Mouse (Mus musculus) forebrain, embryonic 16.5 days (tissue): Measurements from ENCODE around the gene Polg. TPM values are rescaled to one million over a fixed set of nuclear protein-coding genes. Genes with fewer than 3 reads are reported as not detected.

Experiments
- ATAC-seq: fragments of 200-750 bp; cut with Nextera tagmentation; 2 replicates; pipeline ENCODE4 v1.8.0; 2017; ENCODE audit warnings: mild to moderate bottlenecking, moderate library complexity
- H3K27ac ChIP-seq: fragments of 300-500 bp; sonication (generic); 2 replicates; pipeline ENCODE4 v1.5.1; 2014; ENCODE audit warnings: low read length, control low read depth
- H3K27me3 ChIP-seq: fragments of 300-500 bp; sonication (generic); replicated peaks from 2 replicates; pipeline ENCODE4 v1.6.1; 2014; ENCODE audit warnings: low read length; ENCODE audit not compliant: control insufficient read depth, insufficient read depth
- H3K36me3 ChIP-seq: fragments of 300-500 bp; sonication (generic); 2 replicates; pipeline ENCODE4 v1.6.1; 2014; ENCODE audit not compliant: control insufficient read depth, insufficient read depth
- H3K4me1 ChIP-seq: fragments of 300-500 bp; sonication (generic); replicated peaks from 2 replicates; pipeline ENCODE4 v1.6.1; 2014; ENCODE audit warnings: low read length; ENCODE audit not compliant: control insufficient read depth, insufficient read depth
- H3K4me2 ChIP-seq: fragments of 300-500 bp; sonication (generic); 2 replicates; pipeline ENCODE4 v1.6.1; 2014; ENCODE audit warnings: mild to moderate bottlenecking, low read length, control low read depth
- H3K4me3 ChIP-seq: fragments of 300-500 bp; sonication (generic); replicated peaks from 2 replicates; pipeline ENCODE4 v1.5.1; 2014; ENCODE audit warnings: mild to moderate bottlenecking, low read length, control low read depth
- H3K9ac ChIP-seq: fragments of 300-500 bp; sonication (generic); replicated peaks from 2 replicates; pipeline ENCODE4 v1.6.1; 2014; ENCODE audit warnings: low read depth, low read length, control low read depth
- H3K9me3 ChIP-seq: fragments of 300-500 bp; sonication (generic); 2 replicates; pipeline ENCODE4 v1.6.1; 2016; ENCODE audit warnings: low read length; ENCODE audit not compliant: control insufficient read depth
- WGBS: fragments of 180-500 bp; shearing (Covaris S2); extraction: QIAGEN DNeasy Blood & Tissue Kit; methylation state at CpG from one replicate; pipeline ENCODE4 v1.1.7; 2014; 5-methylcytosine and 5-hydroxymethylcytosine counted together
- polyA plus RNA-seq: library from polyadenylated mRNA; unstranded; fragments of >200 nt; fragmentation: Nextera tagmentation; extraction: Ambion mirVana; gene quantifications from 2 replicates; pipeline ENCODE4 v1.2.1, GENCODE M21; 2015

Gene Polg
- polyA plus RNA-seq, 1 experiment from 2014 or later = 34.6 TPM

DNA sequence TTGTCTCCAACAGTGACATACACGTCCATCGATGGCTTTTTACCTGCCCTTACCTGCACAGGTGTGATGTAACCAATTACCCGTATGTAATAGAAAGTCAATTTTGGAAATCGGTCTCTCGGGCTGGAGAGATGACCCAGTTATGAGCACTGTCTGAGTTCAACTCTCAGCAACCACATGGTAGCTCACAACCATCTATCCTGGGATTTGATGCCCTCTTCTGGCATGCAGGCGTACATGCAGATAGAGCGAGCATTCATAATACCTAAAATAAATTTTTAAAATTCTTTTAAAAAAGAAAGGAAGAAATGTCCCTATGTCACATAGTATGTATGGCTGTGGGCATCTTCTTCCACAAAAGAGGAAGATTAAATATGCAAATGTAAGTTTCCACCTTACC, 5.3 kb upstream of the Polg start:
- Histone ChIP-seq H3K9me3 (no peaks in the 10 kb centered on the region), H3K27me3 (no peaks in the 10 kb centered on the region), H3K4me1 (peaks cover 12% of the 10 kb centered on the region), H3K4me2 (no peak overlapping the region), H3K9ac (no peak overlapping the region), H3K4me3 (no peak overlapping the region), H3K36me3 (no peaks in the 10 kb centered on the region), H3K27ac (no peak overlapping the region)
- 68% methylated on average over 7 of the region's 7 CpGs for WGBS
- no peak for ATAC-seq

DNA sequence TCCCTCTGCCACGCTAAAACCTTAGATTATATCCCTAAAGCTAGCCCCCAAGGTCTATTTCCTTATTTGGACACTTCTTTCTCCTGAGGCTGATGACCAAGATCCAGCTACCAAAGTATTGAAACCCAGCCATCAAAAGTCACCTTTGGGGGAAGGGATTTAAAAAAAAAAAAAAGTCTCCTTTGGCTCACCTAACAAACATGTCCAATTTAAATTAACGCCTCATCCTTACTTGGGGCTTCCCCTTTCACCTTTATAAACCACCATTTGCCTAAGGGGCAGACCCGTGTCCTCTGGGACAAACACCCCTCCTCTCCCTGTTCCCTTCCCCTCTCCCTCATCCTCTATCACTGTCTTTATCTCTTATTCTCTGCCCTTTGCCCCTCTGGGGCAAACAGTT, 4.6 kb upstream of the Polg start:
- H3K4me3 ChIP-seq = no peak overlapping the region
- H3K9ac ChIP-seq = no peak overlapping the region
- no peak overlapping the region for H3K4me2 ChIP-seq
- no peak overlapping the region for H3K27ac ChIP-seq
- ATAC-seq = no peak
- H3K4me1 ChIP-seq = peaks cover 12% of the 10 kb centered on the region
- H3K36me3 ChIP-seq = no peaks in the 10 kb centered on the region
- no peaks in the 10 kb centered on the region for H3K27me3 ChIP-seq
- no peaks in the 10 kb centered on the region for H3K9me3 ChIP-seq
- WGBS = 64% methylated on average over 3 of the region's 3 CpGs

- Histone ChIP-seq H3K27me3 (no peaks in the 10 kb centered on the region), H3K9me3 (no peaks in the 10 kb centered on the region), H3K4me2 (no peak overlapping the region), H3K4me1 (peaks cover 16% of the 10 kb centered on the region), H3K36me3 (no peaks in the 10 kb centered on the region), H3K4me3 (no peak overlapping the region), H3K9ac (no peak overlapping the region), H3K27ac (no peak overlapping the region)
- ATAC-seq = no peak
- 76% methylated on average over 5 of the region's 5 CpGs for WGBS
Measured at GRCm38 (mm10) chr7:79469766-79470165, 3.6 kb upstream of the Polg start.

GRCm38 (mm10) chr7:79468994-79469393, 2.8 kb upstream of the Polg start:
- H3K4me3 ChIP-seq = no peak overlapping the region
- no peaks in the 10 kb centered on the region for H3K9me3 ChIP-seq
- no peak overlapping the region for H3K4me2 ChIP-seq
- H3K4me1 ChIP-seq = peaks cover 24% of the 10 kb centered on the region
- no peaks in the 10 kb centered on the region for H3K36me3 ChIP-seq
- ATAC-seq = no peak
- H3K27me3 ChIP-seq = no peaks in the 10 kb centered on the region
- WGBS = 51% methylated on average over 8 of the region's 8 CpGs
- H3K27ac ChIP-seq = no peak overlapping the region
- no peak overlapping the region for H3K9ac ChIP-seq

DNA sequence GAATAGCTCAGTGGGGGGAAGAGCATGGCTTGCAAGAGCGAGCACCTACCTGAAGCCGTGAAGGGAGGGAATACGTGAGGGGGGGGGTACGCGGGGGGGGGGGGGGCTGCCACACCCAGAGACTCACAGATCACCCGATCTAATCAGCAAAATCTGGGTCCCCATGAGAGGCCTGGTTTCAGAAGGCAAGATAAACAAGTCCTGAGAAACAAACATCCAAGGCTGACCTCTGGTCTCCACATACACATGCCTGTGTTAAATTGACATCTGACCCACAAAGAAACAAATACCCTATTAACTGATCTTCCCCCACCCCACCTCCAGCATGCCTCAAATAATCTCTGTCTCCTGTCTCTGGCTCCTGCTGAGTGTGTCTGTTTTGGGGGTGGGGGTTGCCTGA, 1.8 kb upstream of the Polg start:
- WGBS = 27% methylated on average over 1 of the region's 6 CpGs
- no peaks in the 10 kb centered on the region for H3K36me3 ChIP-seq
- H3K27me3 ChIP-seq = no peaks in the 10 kb centered on the region
- no peak overlapping the region for H3K27ac ChIP-seq
- peak overlapping the region; percentile 64 for H3K4me2 ChIP-seq
- no peak overlapping the region for H3K9ac ChIP-seq
- H3K4me1 ChIP-seq = peaks cover 30% of the 10 kb centered on the region
- H3K4me3 ChIP-seq = peak overlapping the region; percentile 19; the same call in 1 of the 2 replicates
- H3K9me3 ChIP-seq = no peaks in the 10 kb centered on the region
- no peak for ATAC-seq

DNA sequence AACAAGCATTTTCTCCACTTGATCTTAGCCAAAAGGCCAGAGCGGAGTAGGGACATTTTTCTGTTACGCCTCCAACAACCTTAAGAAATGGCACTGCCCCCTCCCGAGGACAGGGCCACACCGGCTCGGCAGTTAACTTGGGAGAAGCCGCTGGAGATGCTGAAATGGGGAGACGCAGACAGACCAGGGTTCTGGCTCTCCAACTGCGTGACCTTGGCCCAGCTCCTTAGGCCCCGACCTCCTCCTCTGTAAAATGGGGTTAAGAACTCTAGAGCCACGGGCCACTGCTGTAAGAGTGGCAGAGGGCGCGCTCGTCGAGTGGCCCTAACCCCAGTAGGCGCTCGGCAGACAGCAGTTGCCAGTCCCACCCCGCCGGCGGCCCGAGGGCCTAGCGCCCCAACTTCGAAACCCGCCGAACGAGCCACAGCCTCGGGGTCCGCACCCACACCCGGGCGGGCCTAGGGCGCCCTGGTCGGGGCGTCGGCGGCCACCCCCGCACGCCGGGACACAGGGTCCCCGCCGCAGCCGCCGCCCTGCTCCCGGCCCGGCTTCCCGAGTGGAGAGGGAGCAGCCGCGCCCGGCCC, 609 bp downstream of the Polg start:
- Histone ChIP-seq H3K27ac (peak overlapping the region; percentile 84), H3K27me3 (no peaks in the 10 kb centered on the region), H3K9ac (peak overlapping the region; percentile 83), H3K9me3 (no peaks in the 10 kb centered on the region), H3K4me1 (peaks cover 30% of the 10 kb centered on the region), H3K36me3 (peaks cover 11% of the 10 kb centered on the region), H3K4me2 (peak overlapping the region; percentile 64), H3K4me3 (peak overlapping the region; percentile 87)
- ATAC-seq = peak; percentile 0; the same call in 1 of the 2 replicates
- WGBS = under 1% methylated on average over 46 of the region's 47 CpGs

- peak overlapping the region; percentile 87 for H3K4me3 ChIP-seq
- H3K4me1 ChIP-seq = peaks cover 30% of the 10 kb centered on the region
- H3K27me3 ChIP-seq = no peaks in the 10 kb centered on the region
- H3K9me3 ChIP-seq = no peaks in the 10 kb centered on the region
- H3K36me3 ChIP-seq = peaks cover 14% of the 10 kb centered on the region
- no peak overlapping the region for H3K27ac ChIP-seq
- no peak for ATAC-seq
- peak overlapping the region; percentile 83 for H3K9ac ChIP-seq
- H3K4me2 ChIP-seq = peak overlapping the region; percentile 64
- WGBS = 8% methylated on average over 47 of the region's 47 CpGs
Measured at GRCm38 (mm10) chr7:79464776-79465420, 1.3 kb downstream of the Polg start.

GRCm38 (mm10) chr7:79463376-79464077, 2.6 kb downstream of the Polg start:
- no peak overlapping the region for H3K4me2 ChIP-seq

GRCm38 (mm10) chr7:79461721-79462120, 4.4 kb downstream of the Polg start:
- WGBS = 88% methylated on average over 10 of the region's 10 CpGs
- H3K36me3 ChIP-seq = peaks cover 40% of the 10 kb centered on the region

More at GRCm38 (mm10) chr7:79463376-79464077, 2.6 kb downstream of the Polg start:
- Histone ChIP-seq H3K4me1 (peaks cover 30% of the 10 kb centered on the region), H3K27ac (no peak overlapping the region), H3K4me3 (no peak overlapping the region), H3K9me3 (no peaks in the 10 kb centered on the region), H3K9ac (no peak overlapping the region), H3K36me3 (peaks cover 27% of the 10 kb centered on the region), H3K27me3 (no peaks in the 10 kb centered on the region)
- no peak for ATAC-seq
- 87% methylated on average over 11 of the region's 11 CpGs for WGBS

More at GRCm38 (mm10) chr7:79461721-79462120, 4.4 kb downstream of the Polg start:
- Histone ChIP-seq H3K4me3 (no peak overlapping the region), H3K27me3 (no peaks in the 10 kb centered on the region), H3K9ac (no peak overlapping the region), H3K9me3 (no peaks in the 10 kb centered on the region), H3K27ac (no peak overlapping the region), H3K4me2 (no peak overlapping the region), H3K4me1 (peaks cover 20% of the 10 kb centered on the region)
- ATAC-seq = no peak
